Mouse (Mus musculus) liver, embryonic 11.5 days (tissue): Measurements from ENCODE around the gene Rassf5. TPM values are rescaled to one million over a fixed set of nuclear protein-coding genes. Genes with fewer than 3 reads are reported as not detected.

Source experiments
- ATAC-seq: fragments of 200-750 bp; cut with Nextera tagmentation; replicated peaks from 2 replicates; pipeline ENCODE4 v1.8.0; 2017; ENCODE audit warnings: moderate number of reproducible peaks, mild to moderate bottlenecking, moderate TSS enrichment, moderate library complexity; ENCODE audit not compliant: low FRiP score
- DNase-seq: peaks from one replicate; pipeline ENCODE4 v3.0.0-alpha.2; 2017; ENCODE audit warnings: low spot score
- H3K27ac ChIP-seq: fragments of 300-500 bp; sonication (generic); 2 replicates; pipeline ENCODE4 v1.5.1; 2014; ENCODE audit warnings: mild to moderate bottlenecking, low read depth, low read length, control low read depth
- H3K27me3 ChIP-seq: fragments of 300-500 bp; sonication (generic); replicated peaks from 2 replicates; pipeline ENCODE4 v1.6.1; 2014; ENCODE audit warnings: low read length, mixed read lengths; ENCODE audit not compliant: control insufficient read depth, insufficient read depth
- H3K36me3 ChIP-seq: fragments of 300-500 bp; sonication (generic); 2 replicates; pipeline ENCODE4 v1.6.1; 2014; ENCODE audit warnings: mild to moderate bottlenecking, low read length, moderate library complexity, mixed read lengths; ENCODE audit not compliant: control insufficient read depth, insufficient read depth
- H3K4me1 ChIP-seq: fragments of 300-500 bp; sonication (generic); replicated peaks from 2 replicates; pipeline ENCODE4 v1.6.1; 2014; ENCODE audit warnings: low read length, mixed read lengths; ENCODE audit not compliant: control insufficient read depth, insufficient read depth
- H3K4me2 ChIP-seq: fragments of 300-500 bp; sonication (generic); 2 replicates; pipeline ENCODE4 v1.6.1; 2014; ENCODE audit warnings: mild to moderate bottlenecking, control low read depth, moderate library complexity
- H3K4me3 ChIP-seq: fragments of 300-500 bp; sonication (generic); 2 replicates; pipeline ENCODE4 v1.5.1; 2014; ENCODE audit warnings: low read depth, low read length, control low read depth
- H3K9ac ChIP-seq: fragments of 300-500 bp; sonication (generic); 2 replicates; pipeline ENCODE4 v1.6.1; 2014; ENCODE audit warnings: low read depth, low read length, control low read depth
- H3K9me3 ChIP-seq: fragments of 300-500 bp; sonication (generic); 2 replicates; pipeline ENCODE4 v1.6.1; 2016; ENCODE audit warnings: low read length, inconsistent platforms, mixed read lengths; ENCODE audit not compliant: control insufficient read depth
- WGBS: fragments of 180-500 bp; shearing (Covaris S2); extraction: QIAGEN DNeasy Blood & Tissue Kit; methylation state at CpG from one replicate; pipeline ENCODE4 v1.1.7; 2014; 5-methylcytosine and 5-hydroxymethylcytosine counted together
- polyA plus RNA-seq: library from polyadenylated mRNA; unstranded; fragments of >200 nt; fragmentation: Nextera tagmentation; extraction: Ambion mirVana; gene quantifications from 2 replicates; pipeline ENCODE4 v1.2.1, GENCODE M21; 2014

Gene Rassf5
- polyA plus RNA-seq, 1 experiment from 2014 or later, result 3.7 TPM

GRCm38 (mm10) chr1:131196107-131196506, 49.0 kb downstream of the Rassf5 start:
- no peak for ATAC-seq
- Histone ChIP-seq H3K4me2 (no peak overlapping the region), H3K27me3 (no peaks in the 10 kb centered on the region), H3K36me3 (no peaks in the 10 kb centered on the region), H3K4me1 (0 out of 2 replicates have a peak, but pooled peaks cover 3% of the 10 kb centered on the region), H3K9me3 (no peaks in the 10 kb centered on the region), H3K9ac (no peak overlapping the region), H3K27ac (no peak overlapping the region), H3K4me3 (no peak overlapping the region)
- WGBS, result 74% methylated on average over 2 of the region's 2 CpGs
- no peak for DNase-seq

GRCm38 (mm10) chr1:131195653-131196052, 49.4 kb downstream of the Rassf5 start:
- WGBS, result 79% methylated on average over 7 of the region's 7 CpGs
- H3K9ac ChIP-seq, result no peak overlapping the region
- no peak overlapping the region for H3K4me3 ChIP-seq
- H3K27ac ChIP-seq, result no peak overlapping the region
- H3K36me3 ChIP-seq, result no peaks in the 10 kb centered on the region
- ATAC-seq (no peak), DNase-seq (no peak)
- no peaks in the 10 kb centered on the region for H3K27me3 ChIP-seq
- H3K9me3 ChIP-seq, result no peaks in the 10 kb centered on the region
- no peak overlapping the region for H3K4me2 ChIP-seq
- H3K4me1 ChIP-seq, result 0 out of 2 replicates have a peak, but pooled peaks cover 3% of the 10 kb centered on the region

GRCm38 (mm10) chr1:131193746-131194145, 51.3 kb downstream of the Rassf5 start:
- H3K36me3 ChIP-seq, result no peaks in the 10 kb centered on the region
- no peaks in the 10 kb centered on the region for H3K27me3 ChIP-seq
- H3K4me1 ChIP-seq, result no peaks in the 10 kb centered on the region
- no peak overlapping the region for H3K27ac ChIP-seq
- H3K4me2 ChIP-seq, result no peak overlapping the region
- 50% methylated on average over 3 of the region's 3 CpGs for WGBS
- ATAC-seq (no peak), DNase-seq (no peak)
- H3K9ac ChIP-seq, result no peak overlapping the region
- no peak overlapping the region for H3K4me3 ChIP-seq
- no peaks in the 10 kb centered on the region for H3K9me3 ChIP-seq

GRCm38 (mm10) chr1:131188655-131189054, 56.4 kb downstream of the Rassf5 start:
- 61% methylated on average over 5 of the region's 5 CpGs for WGBS
- DNase-seq (no peak), ATAC-seq (no peak)
- no peak overlapping the region for H3K27ac ChIP-seq
- H3K9ac ChIP-seq, result no peak overlapping the region
- H3K9me3 ChIP-seq, result no peaks in the 10 kb centered on the region
- no peaks in the 10 kb centered on the region for H3K4me1 ChIP-seq
- H3K4me3 ChIP-seq, result no peak overlapping the region
- no peaks in the 10 kb centered on the region for H3K36me3 ChIP-seq
- H3K4me2 ChIP-seq, result no peak overlapping the region
- no peaks in the 10 kb centered on the region for H3K27me3 ChIP-seq

GRCm38 (mm10) chr1:131187856-131188255, 57.2 kb downstream of the Rassf5 start:
- Histone ChIP-seq H3K9ac (no peak overlapping the region), H3K9me3 (no peaks in the 10 kb centered on the region), H3K4me3 (no peak overlapping the region), H3K27ac (no peak overlapping the region), H3K27me3 (no peaks in the 10 kb centered on the region), H3K4me2 (no peak overlapping the region), H3K4me1 (no peaks in the 10 kb centered on the region), H3K36me3 (no peaks in the 10 kb centered on the region)
- WGBS, result 79% methylated on average over 5 of the region's 5 CpGs
- ATAC-seq (no peak), DNase-seq (no peak)

- H3K9ac ChIP-seq, result no peak overlapping the region
- 74% methylated on average over 6 of the region's 6 CpGs for WGBS
- H3K9me3 ChIP-seq, result no peaks in the 10 kb centered on the region
- ATAC-seq (no peak), DNase-seq (no peak)
- no peaks in the 10 kb centered on the region for H3K27me3 ChIP-seq
- no peak overlapping the region for H3K4me3 ChIP-seq
- no peak overlapping the region for H3K27ac ChIP-seq
- H3K4me2 ChIP-seq, result no peak overlapping the region
- no peaks in the 10 kb centered on the region for H3K36me3 ChIP-seq
- H3K4me1 ChIP-seq, result no peaks in the 10 kb centered on the region
Observed at GRCm38 (mm10) chr1:131186995-131187394, 58.1 kb downstream of the Rassf5 start.

GRCm38 (mm10) chr1:131185821-131186506, 59.1 kb downstream of the Rassf5 start:
- Histone ChIP-seq H3K4me1 (no peaks in the 10 kb centered on the region), H3K4me2 (no peak overlapping the region)
- WGBS, result 71% methylated on average over 13 of the region's 13 CpGs

GRCm38 (mm10) chr1:131184956-131185660, 60.0 kb downstream of the Rassf5 start:
- Histone ChIP-seq H3K27me3 (no peaks in the 10 kb centered on the region), H3K4me2 (no peak overlapping the region), H3K4me3 (no peak overlapping the region), H3K9me3 (no peaks in the 10 kb centered on the region), H3K27ac (no peak overlapping the region), H3K36me3 (no peaks in the 10 kb centered on the region), H3K9ac (no peak overlapping the region), H3K4me1 (no peaks in the 10 kb centered on the region)
- DNase-seq (no peak), ATAC-seq (no peak)
- WGBS, result 63% methylated on average over 8 of the region's 8 CpGs

More at GRCm38 (mm10) chr1:131185821-131186506, 59.1 kb downstream of the Rassf5 start:
- Histone ChIP-seq H3K36me3 (no peaks in the 10 kb centered on the region), H3K27ac (no peak overlapping the region), H3K4me3 (no peak overlapping the region), H3K9me3 (no peaks in the 10 kb centered on the region), H3K27me3 (no peaks in the 10 kb centered on the region), H3K9ac (no peak overlapping the region)
- DNase-seq, result no peak
- no peak for ATAC-seq
